Mouse (Mus musculus): Measurements from ENCODE around the gene Derl3.

GRCm38 (mm10) chr10:75894601-75895000 is 1.4 kb downstream of the Derl3 start:
- TF ChIP-seq CTCF (IDR thresholded peaks at IDR 0.05; ENCODE audit: low read depth, low read length) (no peak), POLR2A (IDR thresholded peaks at IDR 0.05; ENCODE audit: extremely low read depth, insufficient read depth, low read length) (no peak)

Data from liver, adult 2 months (tissue).